Mouse (Mus musculus): ENCODE results near the gene Cfap299.

- TF ChIP-seq CTCF (IDR thresholded peaks at IDR 0.05; ENCODE audit: insufficient read depth, low read depth, low read length) (no peak), POLR2A (IDR thresholded peaks at IDR 0.05; ENCODE audit: insufficient read depth, low read depth, low read length) (no peak)
Observed at GRCm38 (mm10) chr5:98438686-98439085, 109.6 kb downstream of the Cfap299 start.

All from olfactory bulb, adult 2 months (tissue).